Mouse (Mus musculus) myocyte (in vitro differentiated cells): ENCODE measurements around the gene Rreb1. TPM values are rescaled to one million over a fixed set of nuclear protein-coding genes. Genes with fewer than 3 reads are reported as not detected.

Experiments
- H3K27me3 ChIP-seq: one replicate; pipeline ENCODE4 v1.6.1; 2011; ENCODE audit not compliant: control insufficient read depth, insufficient read depth, insufficient read length
- H3K36me3 ChIP-seq: one replicate; pipeline ENCODE4 v1.6.1; 2011; ENCODE audit not compliant: control insufficient read depth, insufficient read depth
- H3K4me2 ChIP-seq: one replicate; pipeline ENCODE4 v1.6.1; 2011; ENCODE audit warnings: low read depth, control low read depth
- H3K4me3 ChIP-seq: one replicate; pipeline ENCODE4 v1.5.1; 2011; ENCODE audit warnings: mild to moderate bottlenecking, control low read depth, moderate library complexity
- H3K79me2 ChIP-seq: one replicate; pipeline ENCODE4 v1.6.1; 2011; ENCODE audit not compliant: control insufficient read depth, insufficient read depth
- H3ac ChIP-seq: one replicate; pipeline ENCODE4 v1.6.1; 2011; ENCODE audit not compliant: control insufficient read depth, insufficient read length
- CEBPB ChIP-seq: IDR thresholded peaks from 2 replicates; pipeline ENCODE4 v1.6.1; 2011; ENCODE audit warnings: mild to moderate bottlenecking, moderate library complexity; ENCODE audit not compliant: poor library complexity, insufficient read depth, severe bottlenecking
- MAX ChIP-seq: IDR thresholded peaks from one replicate; pipeline ENCODE4 v1.6.1; 2011; ENCODE audit warnings: low read depth, mild to moderate bottlenecking, control low read depth
- MYOD1 ChIP-seq, 3 experiments: IDR thresholded peaks; one replicate each; pipeline ENCODE4 v1.6.1; 2011; ENCODE audit warnings: control low read depth in 2 of 3, low read depth in 2 of 3, mild to moderate bottlenecking in 2 of 3, moderate library complexity in 1 of 3; ENCODE audit not compliant: insufficient read length in 2 of 3, control insufficient read depth in 1 of 3
- MYOG ChIP-seq, 3 experiments: IDR thresholded peaks; one replicate each; pipeline ENCODE4 v1.6.1; 2011; ENCODE audit warnings: control low read depth in 2 of 3, low read depth in 2 of 3, mild to moderate bottlenecking in 2 of 3; ENCODE audit not compliant: insufficient read length in 2 of 3, control insufficient read depth in 1 of 3, insufficient read depth in 1 of 3
- POLR2A ChIP-seq: IDR thresholded peaks from one replicate; pipeline ENCODE4 v1.6.1; 2011; ENCODE audit warnings: low read depth, mild to moderate bottlenecking, control low read depth, moderate library complexity; ENCODE audit not compliant: insufficient read length
- POLR2AphosphoS2 ChIP-seq: IDR thresholded peaks from one replicate; pipeline ENCODE4 v1.6.1; 2011; ENCODE audit warnings: low read depth, control low read depth; ENCODE audit not compliant: insufficient read length
- REST ChIP-seq: IDR thresholded peaks from one replicate; pipeline ENCODE4 v1.6.1; 2011; ENCODE audit warnings: mild to moderate bottlenecking, control low read depth, moderate library complexity; ENCODE audit not compliant: insufficient read depth, insufficient read length
- SRF ChIP-seq: IDR thresholded peaks from one replicate; pipeline ENCODE4 v1.6.1; 2011; ENCODE audit warnings: low read depth; ENCODE audit not compliant: control insufficient read depth, insufficient read length
- TCF12 ChIP-seq: IDR thresholded peaks from one replicate; pipeline ENCODE4 v1.6.1; 2011; ENCODE audit warnings: mild to moderate bottlenecking, control low read depth; ENCODE audit not compliant: poor library complexity, insufficient read depth, severe bottlenecking
- TCF3 ChIP-seq: IDR thresholded peaks from one replicate; pipeline ENCODE4 v1.6.1; 2011; ENCODE audit warnings: low read depth, control low read depth; ENCODE audit not compliant: insufficient read length
- USF1 ChIP-seq: IDR thresholded peaks from one replicate; pipeline ENCODE4 v1.6.1; 2011; ENCODE audit warnings: low read depth, mild to moderate bottlenecking, control low read depth, moderate library complexity
- polyA plus RNA-seq: library from polyadenylated mRNA; unstranded; fragments of >200 nt; fragmentation: generic; extraction: Trizol; gene quantifications from one replicate; pipeline ENCODE4 v1.2.1, GENCODE M21; 2012; ENCODE audit warnings: missing spikeins

Gene Rreb1
- polyA plus RNA-seq, 1 experiment: 19.7 TPM

DNA sequence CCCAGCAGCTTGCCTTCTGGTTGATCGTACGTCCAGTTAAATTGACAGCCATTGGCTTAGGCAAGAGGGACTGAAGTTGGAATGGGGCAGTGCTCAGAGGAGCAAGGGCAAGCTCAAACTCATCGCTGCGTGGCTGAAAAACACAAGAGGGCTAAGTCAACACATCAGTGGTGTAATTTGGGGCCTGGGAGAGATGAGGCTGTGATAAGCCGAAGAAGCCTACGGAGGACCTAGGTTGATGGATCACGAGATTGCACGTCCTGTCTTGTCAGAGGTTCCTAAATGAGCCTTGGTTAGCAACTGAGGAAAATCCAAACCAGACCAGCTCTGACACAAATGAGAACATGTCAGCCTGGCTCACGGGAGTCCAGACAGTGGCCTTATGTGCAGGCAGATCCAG is 184.3 kb downstream of the Rreb1 start:
- Histone ChIP-seq H3ac (no peak overlapping the region), H3K36me3 (no peaks in the 10 kb centered on the region), H3K4me2 (no peak overlapping the region), H3K27me3 (no peaks in the 10 kb centered on the region), H3K4me3 (no peak overlapping the region), H3K79me2 (no peaks in the 10 kb centered on the region)
- TF ChIP-seq TCF12 (no peak), SRF (no peak), USF1 (no peak)

DNA sequence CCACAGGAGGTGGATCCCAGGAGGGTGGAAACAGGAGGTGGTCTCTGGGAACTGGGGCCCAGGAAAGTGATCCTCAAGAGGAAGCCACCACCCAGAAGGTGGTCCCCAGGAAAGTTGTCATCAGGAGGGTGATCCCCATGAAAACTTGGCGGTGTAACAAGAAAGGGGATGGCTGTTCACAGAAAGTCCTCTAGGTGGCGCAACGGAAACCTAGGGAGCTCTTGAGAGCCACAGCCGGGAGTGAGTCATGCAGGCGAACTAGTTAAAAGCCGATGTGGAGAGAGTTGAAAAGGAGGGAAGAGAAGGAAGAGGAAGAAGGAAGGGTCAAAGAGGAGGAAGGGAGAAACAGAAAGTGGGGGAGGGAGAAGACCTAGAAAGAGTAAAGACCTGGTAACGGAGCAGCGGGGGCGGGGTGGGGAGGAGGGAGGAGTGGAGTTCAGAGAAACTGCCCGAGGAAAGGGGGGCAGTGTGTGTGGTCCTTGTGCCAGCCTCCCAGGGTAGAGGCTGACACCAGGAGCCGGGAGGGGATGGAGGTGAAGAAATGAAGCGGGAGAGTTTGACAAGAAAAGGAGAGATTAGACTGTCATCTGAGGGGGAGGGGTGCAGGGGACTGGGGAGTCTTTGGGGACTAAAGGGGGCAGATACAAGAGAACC is 185.3 kb downstream of the Rreb1 start:
- Histone ChIP-seq H3K4me3 (peak overlapping the region; percentile 23), H3ac (no peak overlapping the region), H3K36me3 (no peaks in the 10 kb centered on the region), H3K4me2 (peak overlapping the region; percentile 80), H3K27me3 (no peaks in the 10 kb centered on the region), H3K79me2 (no peaks in the 10 kb centered on the region)
- TF ChIP-seq REST: no peak
- no peak for TF ChIP-seq USF1
- TF ChIP-seq POLR2AphosphoS2: no peak
- TF ChIP-seq CEBPB: no peak
- TF ChIP-seq POLR2A: no peak
- TF ChIP-seq TCF12: no peak
- TF ChIP-seq SRF: no peak
- TF ChIP-seq MAX: no peak
- TF ChIP-seq MYOD1 (IDR thresholded peaks at IDR 0.05; ENCODE audit: control insufficient read depth in 1 of 3, insufficient read length in 2 of 3, low read depth in 2 of 3): no peak
- TF ChIP-seq TCF3: no peak
- no peak for TF ChIP-seq MYOG (IDR thresholded peaks at IDR 0.05; ENCODE audit: control insufficient read depth in 1 of 3, insufficient read depth in 1 of 3, insufficient read length in 2 of 3, low read depth in 2 of 3)

DNA sequence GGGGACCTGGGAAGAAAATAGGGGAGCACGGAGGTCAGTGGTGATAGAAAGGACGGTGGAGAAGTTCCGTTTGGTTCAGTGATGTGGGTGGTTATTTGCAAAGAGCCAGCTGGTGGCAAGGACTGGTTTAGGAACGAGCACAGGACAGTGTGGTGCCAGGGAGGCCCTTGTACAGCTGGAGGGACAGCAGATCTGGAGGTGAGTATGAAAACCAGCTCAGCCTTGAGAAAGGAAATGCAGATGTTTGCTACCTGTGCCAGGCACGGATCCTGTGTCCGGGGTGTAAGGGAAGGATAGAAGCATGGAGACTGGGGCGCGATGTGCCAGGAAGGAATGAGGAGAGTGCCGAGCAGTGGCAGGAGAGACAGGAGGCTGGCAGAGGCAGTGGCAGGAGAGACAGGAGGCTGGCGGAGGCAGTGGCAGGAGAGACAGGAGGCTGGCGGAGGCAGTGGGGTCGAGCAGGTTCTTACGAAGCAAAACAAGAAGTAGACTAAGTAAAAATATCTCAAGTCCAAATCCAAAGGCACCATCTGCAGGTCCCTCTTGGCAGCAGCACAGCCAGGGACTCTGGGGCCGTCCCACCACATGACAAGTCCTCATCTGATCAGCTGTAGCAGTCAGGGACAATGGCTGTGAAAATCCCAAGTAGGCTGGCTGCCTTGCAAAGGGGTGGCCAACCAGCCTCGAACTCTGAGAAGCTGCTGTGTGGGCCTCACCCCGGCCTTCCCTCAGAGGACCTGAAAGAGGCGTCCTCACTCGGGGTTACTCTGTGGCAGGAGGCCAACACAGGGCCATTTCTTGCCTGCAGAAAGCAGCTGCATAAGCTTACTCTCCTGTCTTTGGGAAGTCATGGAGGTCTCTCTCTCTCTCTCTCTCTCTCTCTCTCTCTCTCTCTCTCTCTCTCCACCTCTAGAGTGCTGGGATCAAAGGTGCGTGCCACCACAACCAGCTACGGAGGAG is 186.2 kb downstream of the Rreb1 start:
- no peaks in the 10 kb centered on the region for H3K36me3 ChIP-seq
- H3K27me3 ChIP-seq: no peaks in the 10 kb centered on the region
- H3K4me3 ChIP-seq: peak overlapping the region; percentile 23
- H3K79me2 ChIP-seq: no peaks in the 10 kb centered on the region
- H3K4me2 ChIP-seq: peak overlapping the region; percentile 80
- TF ChIP-seq MAX: no peak
- TF ChIP-seq USF1: no peak
- no peak for TF ChIP-seq MYOG (IDR thresholded peaks at IDR 0.05; ENCODE audit: control insufficient read depth in 1 of 3, insufficient read depth in 1 of 3, insufficient read length in 2 of 3, low read depth in 2 of 3)
- no peak for TF ChIP-seq SRF
- no peak for TF ChIP-seq MYOD1 (IDR thresholded peaks at IDR 0.05; ENCODE audit: control insufficient read depth in 1 of 3, insufficient read length in 2 of 3, low read depth in 2 of 3)
- no peak for TF ChIP-seq REST
- no peak for TF ChIP-seq TCF3
- TF ChIP-seq POLR2AphosphoS2: no peak
- no peak for TF ChIP-seq CEBPB
- no peak overlapping the region for H3ac ChIP-seq

GRCm38 (mm10) chr13:37965126-37965914 is 187.1 kb downstream of the Rreb1 start:
- Histone ChIP-seq H3K4me3 (no peak overlapping the region), H3K36me3 (no peaks in the 10 kb centered on the region), H3ac (no peak overlapping the region), H3K79me2 (no peaks in the 10 kb centered on the region), H3K27me3 (no peaks in the 10 kb centered on the region), H3K4me2 (no peak overlapping the region)
- TF ChIP-seq MYOD1 (IDR thresholded peaks at IDR 0.05; ENCODE audit: control insufficient read depth in 1 of 3, insufficient read length in 2 of 3, low read depth in 2 of 3) (peak in 1 of 3 experiments; percentile 2), POLR2AphosphoS2 (no peak)
